Mouse (Mus musculus) liver, adult 2 months (tissue): Measurements from ENCODE around the gene Fam204a.

Experiments used
- CTCF ChIP-seq: fragments of 200-500 bp; IDR thresholded peaks from 2 replicates; pipeline ENCODE4 v1.5.1; 2011; ENCODE audit warnings: low read depth, low read length, control low read depth
- POLR2A ChIP-seq: fragments of 200-500 bp; IDR thresholded peaks from 2 replicates; pipeline ENCODE4 v1.6.1; 2011; ENCODE audit warnings: low read length, control low read depth; ENCODE audit not compliant: insufficient read depth; ENCODE audit errors: extremely low read depth

GRCm38 (mm10) chr19:60251197-60251596 lies 24.7 kb upstream of the Fam204a start:
- no peak for TF ChIP-seq CTCF
- TF ChIP-seq POLR2A, result no peak
